Mouse (Mus musculus) left cerebral cortex, postnatal 14 days (tissue): ENCODE measurements around the gene Ldhb. TPM values are rescaled to one million over a fixed set of nuclear protein-coding genes. Genes with fewer than 3 reads are reported as not detected.

Source experiments
- DNase-seq, 2 experiments: peaks; one replicate each; pipeline ENCODE4 v3.0.0; 2021 to 2022; ENCODE audit warnings: low spot score in 2 of 2, mixed read lengths in 1 of 2
- intact Hi-C: fragments of 180-260 bp; cut with DNase I; formaldehyde crosslinking; loops from one replicate; pipeline ENCODE4 v1.15.1; 2025
- total RNA-seq, 2 experiments: library from RNA; stranded (reverse); gene quantifications; 2 replicates each; pipeline ENCODE4 v1.2.3; 2021

Gene Ldhb
- total RNA-seq, 2 experiments from 2014 or later, result 689 to 743 TPM

- DNase-seq, result no peak
- intact Hi-C loops, result no loop called here
Observed at GRCm38 (mm10) chr6:142459017-142459678, 48.6 kb downstream of the Ldhb start.

- intact Hi-C loops, result no loop called here
- no peak for DNase-seq
Observed at GRCm38 (mm10) chr6:142458010-142458409, 49.7 kb downstream of the Ldhb start.

GRCm38 (mm10) chr6:142455314-142455996, 52.3 kb downstream of the Ldhb start:
- intact Hi-C loops, result no loop called here
- no peak for DNase-seq

GRCm38 (mm10) chr6:142453311-142453710, 54.4 kb downstream of the Ldhb start:
- intact Hi-C loops, result no loop called here
- no peak for DNase-seq

- DNase-seq, result no peak
- intact Hi-C loops, result no loop called here
Observed at GRCm38 (mm10) chr6:142451381-142451780, 56.4 kb downstream of the Ldhb start.

Other genes with a start within 250 kb of the Ldhb start
- not detected for gene Iapp, start 209.5 kb downstream of the Ldhb start, total RNA-seq
- not detected for gene Slco1a5, start 185.0 kb downstream of the Ldhb start, total RNA-seq
- gene Pyroxd1, start 162.3 kb downstream of the Ldhb start, total RNA-seq, result 10 to 100 TPM; 11.0 to 15.8 TPM
- gene Recql, start 120.9 kb downstream of the Ldhb start, total RNA-seq, result 10 to 100 TPM; 18.6 to 20.2 TPM
- 10 to 100 TPM; 29.0 to 29.5 TPM for gene Golt1b, start 120.7 kb downstream of the Ldhb start, total RNA-seq
- gene Spx, start 94.5 kb downstream of the Ldhb start, total RNA-seq, result 1 to 10 TPM in 1 of 2 experiments, under 1 TPM in 1; 0.92 to 2.1 TPM
- not detected for gene Gys2, start 34.8 kb downstream of the Ldhb start, total RNA-seq
- 1 to 10 TPM; 3.9 to 4.4 TPM for gene Kcnj8, start 63.7 kb upstream of the Ldhb start, total RNA-seq
- gene Abcc9, start 194.4 kb upstream of the Ldhb start, total RNA-seq, result 1 to 10 TPM; 6.8 to 9.3 TPM
- gene Cmas, start 248.7 kb upstream of the Ldhb start, total RNA-seq, result 100 to 1,000 TPM; 127 TPM